Mouse (Mus musculus) natural killer cell, adult 2 months (primary cell): ENCODE measurements around the gene Ube2l3.
"Not testable (repeated sequence)": the region's sequence is repeated elsewhere in the genome, so short reads cannot be mapped to it uniquely, and the experiment has no call there.

Source experiments
- DNase-seq, 2 experiments: peaks; one replicate each; pipeline ENCODE4 v3.0.0; 2022; ENCODE audit warnings: low spot score in 2 of 2

Ube2l3 gene

GRCm38 (mm10) chr16:17209404-17209960 lies 7.0 kb upstream of the Ube2l3 start:
- no peak for DNase-seq

GRCm38 (mm10) chr16:17208389-17209361 lies 6.2 kb upstream of the Ube2l3 start, which contains the start of gene Rimbp3:
Gene Rimbp3, plus strand, starts transcription at chr16:17208603.
- DNase-seq = peak; percentile 49 to 69

DNA sequence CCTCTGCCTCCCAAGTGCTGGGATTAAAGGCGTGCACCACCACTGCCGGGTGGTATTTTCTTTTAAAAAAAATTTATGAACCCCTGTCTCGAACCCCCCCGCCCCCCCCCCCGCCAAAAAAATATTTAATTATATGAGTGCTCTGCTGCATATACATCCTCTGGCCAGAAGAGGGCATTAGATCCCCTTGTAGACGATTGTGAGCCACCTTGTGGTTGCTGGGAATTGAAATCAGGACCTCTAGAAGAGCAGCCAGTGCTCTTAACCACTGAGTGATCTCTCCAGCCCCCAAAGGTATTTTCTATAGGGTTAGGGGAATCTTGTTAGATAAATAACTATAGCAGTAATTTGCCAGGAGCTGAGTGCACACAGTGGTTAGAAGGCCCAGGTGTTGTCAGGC lies 2.5 kb upstream of the Ube2l3 start:
- peak; percentile 49 to 64 for DNase-seq

DNA sequence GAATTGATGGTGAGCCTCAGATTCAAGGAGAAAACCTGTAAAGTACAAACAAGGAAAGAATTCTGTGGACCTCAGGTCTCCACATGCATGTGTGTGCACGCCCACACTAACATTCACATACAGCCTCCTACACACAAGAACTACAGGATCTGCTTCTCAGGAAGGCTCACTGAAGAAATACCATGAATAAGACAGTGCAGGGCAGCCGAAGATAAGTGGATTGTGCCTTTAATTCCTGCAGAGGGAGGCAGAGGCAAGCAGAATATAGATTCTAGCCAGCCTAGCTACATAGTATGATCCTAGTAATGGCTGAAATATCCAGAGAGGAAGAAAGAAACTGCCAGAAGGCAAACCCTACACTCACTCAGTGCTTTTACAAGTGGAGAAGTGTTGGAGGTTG lies 472 bp downstream of the Ube2l3 start:
- no peak for DNase-seq

GRCm38 (mm10) chr16:17200953-17201707 lies 1.3 kb downstream of the Ube2l3 start:
- DNase-seq = peak; percentile 69 to 77

DNA sequence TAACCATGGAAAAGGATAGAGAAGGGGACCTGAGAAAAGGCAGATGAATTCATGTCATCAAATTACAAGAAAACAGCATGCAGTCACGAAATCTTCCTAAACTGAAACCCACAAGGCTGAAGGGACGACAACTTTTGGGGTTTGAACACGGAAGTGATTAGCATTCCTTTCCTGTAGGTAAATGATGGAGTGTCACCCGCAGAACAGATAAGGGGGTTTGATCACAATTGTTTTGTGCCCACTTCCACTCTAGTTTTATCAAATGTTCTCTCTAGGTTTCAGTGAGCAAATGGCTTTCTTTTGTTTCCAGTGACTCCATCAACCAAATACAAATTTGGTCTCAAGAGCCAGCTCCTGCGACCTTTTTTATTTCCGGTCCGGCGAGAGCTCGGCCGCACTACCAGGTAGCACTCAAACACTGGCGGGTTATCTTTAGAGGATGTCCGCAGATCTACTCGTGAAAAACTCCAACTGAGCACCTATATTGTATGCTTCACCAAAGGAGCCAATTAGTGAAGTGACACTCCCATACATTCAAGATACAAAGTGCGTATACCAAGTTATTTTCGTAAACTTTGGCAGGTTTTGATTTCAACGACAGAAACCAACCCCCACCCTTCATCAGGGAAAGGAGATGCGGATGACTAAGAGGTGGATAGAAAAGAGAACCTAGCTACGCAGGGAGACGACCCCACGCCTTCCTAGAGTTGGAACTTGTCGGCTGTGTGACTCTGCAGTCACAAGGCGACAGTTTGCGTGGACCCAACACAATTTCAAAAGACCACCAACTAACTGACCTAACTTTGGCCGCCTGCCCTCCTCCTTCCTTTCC lies 2.1 kb downstream of the Ube2l3 start:
- DNase-seq = peak; percentile 22 to 38

DNA sequence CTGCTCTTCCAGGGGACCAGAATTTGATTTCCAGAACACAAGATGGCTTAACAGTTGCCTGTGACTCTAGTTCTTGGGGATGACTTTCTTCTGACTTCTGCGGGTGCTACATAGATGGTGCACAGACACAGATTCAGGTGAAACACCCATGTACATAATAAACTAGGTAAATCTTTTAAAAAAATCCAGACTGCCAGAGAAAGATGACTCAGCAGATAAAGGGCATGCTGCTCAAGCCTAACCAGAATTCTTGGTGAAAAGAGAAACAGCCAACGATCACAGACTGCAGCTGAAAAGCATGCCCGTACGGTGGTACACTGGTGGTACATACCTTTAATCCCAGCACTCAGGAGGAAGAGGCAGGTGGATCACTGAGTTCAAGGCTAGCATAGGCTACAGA lies 8.6 kb downstream of the Ube2l3 start:
- no peak for DNase-seq

DNA sequence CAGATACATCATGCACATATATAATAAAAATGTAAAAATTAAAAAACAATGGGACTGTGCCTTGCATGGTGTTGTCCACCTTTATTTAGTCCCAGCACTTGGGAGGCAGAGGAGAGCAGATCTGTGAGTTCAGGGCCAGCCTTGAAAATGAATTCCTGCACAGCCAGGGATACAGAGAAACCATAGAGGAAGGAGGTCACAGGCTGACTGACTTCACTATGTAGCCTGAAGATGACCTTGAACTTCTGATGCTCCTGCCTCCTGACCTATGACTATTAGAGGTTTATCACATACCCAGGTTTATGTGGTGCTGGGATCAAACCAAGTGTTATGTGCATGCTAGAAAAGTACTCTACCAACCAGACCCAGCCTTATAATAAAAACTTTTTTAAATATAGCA lies 17.0 kb downstream of the Ube2l3 start:
- DNase-seq = no peak

DNA sequence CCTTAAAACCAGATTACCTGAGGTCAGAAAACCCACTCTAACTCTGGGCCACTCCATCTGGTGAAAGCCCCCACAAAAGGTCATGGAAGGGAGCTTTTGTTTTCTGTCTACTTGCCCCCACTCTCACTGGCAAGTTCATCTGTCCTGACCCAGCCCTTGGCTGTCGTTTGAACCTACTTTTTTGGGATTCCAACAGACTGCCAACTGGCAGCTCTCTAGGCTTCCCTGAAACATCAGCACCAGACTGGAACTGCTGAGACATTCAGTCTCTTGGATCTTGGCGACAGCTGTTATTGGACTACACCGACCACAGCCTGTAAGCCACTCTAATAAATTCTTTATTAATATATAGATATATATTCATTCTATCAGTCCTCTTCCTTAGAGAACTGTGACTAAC lies 19.4 kb downstream of the Ube2l3 start:
- DNase-seq = no peak

- DNase-seq = no peak
Measured at GRCm38 (mm10) chr16:17182136-17182535, 20.3 kb downstream of the Ube2l3 start.

DNA sequence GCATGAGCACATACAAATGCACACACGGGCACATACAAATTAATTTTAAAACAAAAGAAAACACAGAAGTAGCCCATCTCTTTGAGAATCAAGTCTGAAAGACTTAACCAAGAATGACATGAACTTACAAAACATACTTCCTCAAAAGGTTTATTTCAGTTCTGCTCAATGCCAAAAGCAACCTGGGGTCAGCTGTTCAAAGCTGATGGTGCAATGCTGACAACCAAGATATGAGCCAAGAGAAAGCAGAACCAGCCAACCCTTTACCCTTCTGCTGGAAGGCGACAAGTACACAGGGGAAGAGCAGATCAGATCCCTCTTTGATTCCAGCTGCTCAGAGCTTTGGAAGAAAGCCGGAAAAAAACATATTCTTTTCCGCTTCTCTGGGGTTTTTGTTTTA lies 21.1 kb downstream of the Ube2l3 start:
- peak in 1 of 2 experiments; percentile 44 for DNase-seq

GRCm38 (mm10) chr16:17179706-17180105 lies 22.7 kb downstream of the Ube2l3 start:
- peak in 1 of 2 experiments; percentile 13 for DNase-seq

DNA sequence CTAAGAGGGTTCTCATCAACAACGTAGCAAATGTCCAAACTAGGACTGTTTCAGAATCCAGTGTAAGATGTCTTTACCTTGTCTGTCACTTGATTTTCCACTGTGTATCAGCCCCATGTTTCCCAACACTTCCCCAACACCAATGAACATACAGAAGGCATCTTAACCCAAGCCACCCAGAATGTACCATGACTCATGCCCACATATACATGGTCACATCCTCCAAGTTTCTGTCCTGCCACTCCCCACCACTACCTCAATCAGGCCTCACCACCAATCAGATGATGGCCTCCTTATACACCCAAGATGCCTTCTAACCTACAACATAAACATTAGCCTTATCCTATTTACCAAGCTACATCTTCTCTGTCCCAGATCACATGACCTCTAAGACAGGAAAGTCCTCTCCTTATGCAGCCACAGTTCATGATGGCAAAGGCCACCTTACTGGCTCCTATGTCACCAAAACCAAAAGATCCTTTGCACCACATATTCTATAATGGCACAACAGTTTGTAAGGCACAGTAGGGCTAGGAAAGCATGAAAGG lies 24.8 kb downstream of the Ube2l3 start:
- DNase-seq = peak in 1 of 2 experiments; percentile 6

DNA sequence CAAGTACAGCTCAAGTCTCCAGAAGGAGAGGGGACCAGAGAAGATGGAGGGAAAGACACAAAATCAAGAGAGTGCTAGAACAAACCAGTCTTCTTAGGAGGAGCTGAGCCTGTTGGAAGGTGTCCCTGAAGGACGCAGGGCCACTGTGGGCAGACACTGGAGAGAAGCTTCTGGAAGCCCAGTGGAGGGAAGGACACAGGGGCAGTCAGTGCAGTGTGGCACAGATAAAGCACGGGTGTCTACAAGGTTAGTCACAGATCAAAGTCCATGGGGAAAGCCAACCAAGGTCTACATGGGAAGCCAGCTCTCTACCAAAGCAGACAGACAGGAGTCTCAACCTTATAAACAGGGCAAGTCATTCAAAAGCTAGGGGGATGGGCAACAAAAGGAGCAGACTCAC lies 26.7 kb downstream of the Ube2l3 start:
- DNase-seq = no peak

DNA sequence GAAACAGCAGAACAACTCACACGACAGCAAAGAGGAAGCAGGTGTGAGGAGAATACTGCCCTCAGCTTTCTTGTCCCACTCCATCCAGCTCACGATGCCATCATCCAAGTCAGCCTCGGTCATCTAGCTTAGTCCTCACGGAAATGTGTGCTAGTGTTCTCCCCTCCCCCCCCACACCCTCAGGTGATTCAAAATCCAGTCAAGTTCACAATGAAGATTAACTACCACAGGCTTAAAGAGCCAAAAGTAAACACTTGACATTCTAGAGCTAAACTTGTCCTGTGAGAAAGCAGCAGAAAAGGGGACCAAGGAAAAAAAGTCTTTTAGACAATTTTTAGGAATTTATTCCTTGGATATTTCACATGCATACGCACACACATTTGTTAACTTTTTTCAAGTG lies 34.4 kb downstream of the Ube2l3 start:
- no peak for DNase-seq

- no peak for DNase-seq
Measured at GRCm38 (mm10) chr16:17167179-17167578, 35.3 kb downstream of the Ube2l3 start.

- DNase-seq = not testable (repeated sequence)
Measured at GRCm38 (mm10) chr16:17165478-17165877, 37.0 kb downstream of the Ube2l3 start.

DNA sequence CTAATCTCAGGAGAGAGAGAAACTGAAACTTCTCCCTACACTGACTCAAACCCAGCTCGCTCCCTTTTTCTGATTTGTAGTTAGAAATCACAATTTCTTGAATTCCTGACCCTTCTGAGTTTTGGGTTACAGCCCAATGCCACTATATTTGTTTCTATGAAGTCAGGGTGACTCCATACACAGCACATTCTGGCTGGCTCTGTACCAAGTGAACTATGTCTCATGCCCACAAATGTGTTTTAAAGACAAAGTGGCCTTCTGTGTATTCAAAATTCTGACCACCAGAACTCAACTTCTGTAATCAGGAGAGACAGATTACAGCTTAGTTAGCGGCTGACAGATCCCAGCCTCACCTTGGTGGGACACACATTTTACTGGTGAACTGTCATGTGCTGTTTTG lies 48.1 kb downstream of the Ube2l3 start:
- DNase-seq = no peak

DNA sequence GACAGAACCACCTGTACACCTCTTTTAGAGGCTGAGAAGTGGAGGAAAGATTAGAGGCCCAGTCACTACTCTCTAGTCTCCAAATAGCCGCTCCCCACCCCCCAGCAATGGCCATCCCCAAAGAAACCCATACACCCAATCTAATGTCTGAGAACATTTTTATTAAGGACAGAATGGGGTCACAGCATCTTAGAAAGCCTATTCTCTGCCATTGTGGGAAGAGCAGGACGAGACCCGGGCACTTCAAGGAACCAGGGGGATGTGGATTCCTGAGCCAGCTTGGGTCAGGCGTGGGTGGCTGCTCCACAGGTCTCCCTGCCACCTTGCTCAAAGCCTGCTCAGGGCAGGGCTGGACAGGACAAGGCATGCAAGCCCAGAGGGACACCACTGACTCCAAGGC lies 50.6 kb downstream of the Ube2l3 start:
- no peak for DNase-seq

DNA sequence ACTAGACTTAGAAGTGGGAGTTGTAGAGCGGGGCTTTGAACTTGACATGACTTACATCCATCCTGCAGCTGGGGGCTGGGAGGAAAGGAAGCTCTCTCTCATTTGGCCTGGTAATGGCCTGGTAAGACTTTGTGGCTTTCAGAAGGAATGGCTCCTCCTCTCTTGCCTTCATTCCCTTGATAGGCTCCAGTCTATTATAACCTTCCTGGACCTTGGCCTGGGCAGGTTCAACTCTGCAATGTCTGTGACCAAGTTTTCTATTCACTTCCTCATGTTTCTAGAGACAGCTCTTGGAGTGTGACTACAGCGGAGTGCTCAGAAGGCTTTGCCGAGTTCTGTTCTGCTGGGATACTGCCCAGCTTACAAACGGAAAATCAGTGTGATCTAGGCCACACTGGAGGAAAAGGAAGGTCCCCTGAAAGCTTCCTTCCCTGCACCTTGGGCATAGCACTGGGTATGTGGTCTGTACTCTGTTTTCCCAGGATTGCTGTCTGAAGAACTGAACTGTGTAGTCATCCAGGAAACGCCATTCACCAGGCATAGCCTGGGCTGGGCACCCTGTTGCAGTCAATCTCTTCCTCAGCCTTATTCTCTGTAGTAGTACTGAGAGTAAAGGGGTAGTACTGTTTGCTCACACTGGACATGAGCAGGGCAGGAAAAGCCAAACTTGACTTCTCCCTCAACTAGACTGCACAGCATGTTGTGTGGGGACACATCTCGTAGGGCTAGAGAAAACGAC lies 51.8 kb downstream of the Ube2l3 start:
- DNase-seq = no peak
